Mouse (Mus musculus): Measurements from ENCODE around the gene Mgmt.

DNA sequence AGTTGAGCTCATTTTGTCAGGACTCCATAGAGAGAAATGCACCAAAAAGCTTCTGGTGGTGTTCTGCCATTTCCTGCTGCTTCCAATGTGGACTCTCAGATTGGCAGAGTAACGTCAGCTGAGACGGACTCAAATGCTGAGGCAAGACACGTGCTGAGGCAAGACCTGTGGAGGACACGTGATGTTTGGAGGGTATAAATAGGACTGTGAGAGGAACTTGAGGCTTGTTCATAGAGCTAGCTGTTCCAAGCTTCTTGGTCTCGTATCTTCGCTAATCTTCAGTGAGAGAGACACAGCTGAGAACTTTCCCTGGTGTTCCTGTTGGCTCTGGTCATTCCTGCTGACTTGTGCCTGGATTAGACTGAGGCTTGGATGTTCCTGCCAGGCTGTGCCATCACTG is 176.9 kb downstream of the Mgmt start:
- TF ChIP-seq TAL1 (IDR thresholded peaks at IDR 0.05; ENCODE audit: low read length) (no peak), GATA1 (IDR thresholded peaks at IDR 0.05; ENCODE audit: low read length) (no peak)

Measured in erythroblast, embryonic 14.5 days (primary cell).